Mouse (Mus musculus) heart, embryonic 14.5 days (tissue): ENCODE data around the gene Hnrnpl. TPM values are rescaled to one million over a fixed set of nuclear protein-coding genes. Genes with fewer than 3 reads are reported as not detected.

Experiments
- ATAC-seq: fragments of 200-750 bp; cut with Nextera tagmentation; 2 replicates; pipeline ENCODE4 v1.8.0; 2017; ENCODE audit warnings: low read depth, moderate TSS enrichment; ENCODE audit not compliant: insufficient number of reproducible peaks, insufficient read depth, low FRiP score
- H3K27ac ChIP-seq, 2 experiments: fragments of 200-500 bp in 1 of 2; fragments of 300-500 bp in 1 of 2; sonication (generic) in 1 of 2; replicated peaks in 1 of 2; 2 replicates each; pipeline ENCODE4 v1.5.1; 2012 to 2014; ENCODE audit warnings: low read depth in 2 of 2, low read length in 2 of 2, control low read depth in 1 of 2, mild to moderate bottlenecking in 1 of 2, mixed read lengths in 1 of 2; ENCODE audit not compliant: control insufficient read depth in 1 of 2, insufficient read depth in 1 of 2
- H3K27me3 ChIP-seq: fragments of 300-500 bp; sonication (generic); 2 replicates; pipeline ENCODE4 v1.6.1; 2014; ENCODE audit warnings: mild to moderate bottlenecking, low read length, control low read depth; ENCODE audit not compliant: control insufficient read depth, insufficient read depth
- H3K36me3 ChIP-seq: fragments of 300-500 bp; sonication (generic); 2 replicates; pipeline ENCODE4 v1.6.1; 2014; ENCODE audit warnings: mild to moderate bottlenecking, control low read depth, low read length, mixed read lengths; ENCODE audit not compliant: control insufficient read depth, insufficient read depth
- H3K4me1 ChIP-seq, 2 experiments: fragments of 200-500 bp in 1 of 2; fragments of 300-500 bp in 1 of 2; sonication (generic) in 1 of 2; 2 replicates each; pipeline ENCODE4 v1.6.1; 2012 to 2014; ENCODE audit warnings: low read length in 2 of 2, control low read depth in 1 of 2, mixed read lengths in 1 of 2; ENCODE audit not compliant: control insufficient read depth in 2 of 2, insufficient read depth in 2 of 2
- H3K4me2 ChIP-seq: fragments of 300-500 bp; sonication (generic); 2 replicates; pipeline ENCODE4 v1.6.1; 2014; ENCODE audit warnings: mild to moderate bottlenecking, low read length
- H3K4me3 ChIP-seq, 2 experiments: fragments of 200-500 bp in 1 of 2; fragments of 300-500 bp in 1 of 2; sonication (generic) in 1 of 2; 2 replicates each; pipeline ENCODE4 v1.5.1; 2012 to 2014; ENCODE audit warnings: low read length in 2 of 2, mild to moderate bottlenecking in 2 of 2, control low read depth in 1 of 2, low read depth in 1 of 2, moderate library complexity in 1 of 2; ENCODE audit not compliant: control insufficient read depth in 1 of 2, insufficient read depth in 1 of 2
- H3K9ac ChIP-seq: fragments of 300-500 bp; sonication (generic); 2 replicates; pipeline ENCODE4 v1.6.1; 2014; ENCODE audit warnings: mild to moderate bottlenecking, low read length
- H3K9me3 ChIP-seq: fragments of 300-500 bp; sonication (generic); 2 replicates; pipeline ENCODE4 v1.6.1; 2016; ENCODE audit warnings: low read length, control low read depth; ENCODE audit not compliant: control insufficient read depth
- WGBS: fragments of 180-500 bp; shearing (Covaris S2); extraction: QIAGEN DNeasy Blood & Tissue Kit; methylation state at CpG from one replicate; pipeline ENCODE4 v1.1.7; 2014; 5-methylcytosine and 5-hydroxymethylcytosine counted together
- polyA plus RNA-seq: library from polyadenylated mRNA; unstranded; fragments of >200 nt; fragmentation: Nextera tagmentation; extraction: Ambion mirVana; gene quantifications from 2 replicates; pipeline ENCODE4 v1.2.1, GENCODE M21; 2014

Gene Hnrnpl
- polyA plus RNA-seq, 1 experiment from 2014 or later = 155 TPM

DNA sequence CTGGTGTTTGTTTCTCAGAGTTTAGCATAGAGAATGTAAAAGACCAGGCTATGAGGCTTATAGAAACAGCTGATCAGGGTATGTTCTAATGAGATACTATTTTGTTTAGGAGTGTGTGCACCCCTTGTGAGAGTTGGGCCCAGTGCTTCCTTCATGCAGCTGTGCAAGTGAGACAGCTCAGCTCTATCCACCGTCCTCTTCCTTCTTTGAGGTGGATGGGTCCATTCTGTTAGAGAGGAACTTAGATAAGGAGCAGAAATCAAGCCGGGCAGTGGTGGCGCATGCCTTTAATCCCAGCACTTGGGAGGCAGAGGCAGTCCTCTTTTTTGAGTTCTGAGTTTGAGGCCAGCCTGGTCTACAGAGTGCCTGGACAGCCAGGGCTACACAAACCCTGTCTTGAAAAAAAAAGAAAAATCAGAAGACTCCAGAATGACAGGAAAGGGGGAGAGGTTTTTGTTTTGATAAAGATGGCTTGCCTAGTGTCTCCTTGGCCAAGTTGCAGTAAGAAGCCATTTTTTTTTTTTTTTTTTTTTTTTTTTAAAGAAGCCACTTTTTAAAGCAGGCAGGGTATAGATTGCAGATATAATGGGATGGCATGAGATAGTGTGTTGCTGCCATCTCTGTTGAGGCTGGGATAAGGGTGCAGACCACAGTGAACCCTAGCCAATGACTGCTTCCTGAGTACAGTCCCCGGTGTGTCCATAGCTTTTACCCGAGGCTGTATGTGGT is 6.1 kb downstream of the Hnrnpl start:
- peaks cover 17 to 67% of the 10 kb centered on the region in 2 experiments for H3K4me1 ChIP-seq

DNA sequence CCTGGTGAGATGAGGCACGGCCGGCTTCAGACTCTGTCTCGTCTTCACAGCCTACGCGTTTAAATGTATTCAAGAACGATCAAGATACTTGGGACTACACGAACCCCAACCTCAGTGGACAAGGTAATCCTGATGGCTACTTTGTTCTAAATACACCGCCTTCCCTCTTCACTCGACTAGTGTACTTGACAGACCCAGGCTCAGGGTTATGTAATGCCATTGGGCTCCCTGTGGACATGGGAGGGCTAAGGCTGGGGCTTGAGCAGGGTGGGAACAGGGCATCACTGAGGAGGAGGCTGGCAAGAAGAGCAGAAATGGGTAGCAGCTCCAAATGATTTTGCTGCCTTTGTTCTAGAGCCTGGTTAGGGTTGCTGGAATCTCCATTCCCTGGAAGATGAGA is 6.9 kb downstream of the Hnrnpl start:
- Histone ChIP-seq H3K36me3 (peaks cover 85% of the 10 kb centered on the region), H3K4me2 (no peak overlapping the region), H3K4me3 (no peak overlapping the region), H3K27me3 (no peaks in the 10 kb centered on the region), H3K9ac (no peak overlapping the region), H3K9me3 (no peaks in the 10 kb centered on the region), H3K4me1 (peaks cover 22 to 75% of the 10 kb centered on the region in 2 experiments), H3K27ac (no peak overlapping the region)
- 87% methylated on average over 9 of the region's 9 CpGs for WGBS
- ATAC-seq = no peak

More for the DNA sequence above, 6.1 kb downstream of the Hnrnpl start:
- Histone ChIP-seq H3K4me3 (no peak overlapping the region), H3K27me3 (no peaks in the 10 kb centered on the region), H3K36me3 (peaks cover 78% of the 10 kb centered on the region), H3K9me3 (no peaks in the 10 kb centered on the region), H3K9ac (no peak overlapping the region), H3K27ac (no peak overlapping the region), H3K4me2 (no peak overlapping the region)
- WGBS = 54% methylated on average over 5 of the region's 5 CpGs
- ATAC-seq = no peak

DNA sequence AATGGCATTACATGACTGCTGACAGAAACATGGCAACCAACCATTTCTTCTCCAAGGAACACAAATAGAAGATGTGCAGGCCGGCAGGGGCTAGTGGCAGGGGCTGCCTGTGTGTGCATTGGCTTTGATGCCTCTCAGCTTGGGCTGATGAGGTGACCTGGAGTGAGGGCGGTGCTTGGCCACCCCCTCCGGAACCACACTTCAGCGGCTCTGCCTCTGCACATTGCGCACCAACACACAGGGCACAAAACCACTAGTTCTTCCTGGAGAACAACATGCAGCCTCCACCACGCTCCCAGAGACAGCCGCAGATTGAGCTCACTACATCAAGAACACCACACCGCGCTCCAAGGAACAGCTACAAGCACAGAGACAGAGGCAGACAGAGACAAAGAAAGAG is 7.9 kb downstream of the Hnrnpl start:
- peaks cover 95% of the 10 kb centered on the region for H3K36me3 ChIP-seq
- H3K27me3 ChIP-seq = no peaks in the 10 kb centered on the region
- peaks cover 22 to 85% of the 10 kb centered on the region in 2 experiments for H3K4me1 ChIP-seq
- peak overlapping the region; percentile 16; the same call in 1 of the 2 replicates for H3K9ac ChIP-seq
- ATAC-seq = no peak
- 79% methylated on average over 9 of the region's 9 CpGs for WGBS
- H3K27ac ChIP-seq = no peak overlapping the region
- no peak overlapping the region for H3K4me2 ChIP-seq
- no peaks in the 10 kb centered on the region for H3K9me3 ChIP-seq
- no peak overlapping the region for H3K4me3 ChIP-seq

DNA sequence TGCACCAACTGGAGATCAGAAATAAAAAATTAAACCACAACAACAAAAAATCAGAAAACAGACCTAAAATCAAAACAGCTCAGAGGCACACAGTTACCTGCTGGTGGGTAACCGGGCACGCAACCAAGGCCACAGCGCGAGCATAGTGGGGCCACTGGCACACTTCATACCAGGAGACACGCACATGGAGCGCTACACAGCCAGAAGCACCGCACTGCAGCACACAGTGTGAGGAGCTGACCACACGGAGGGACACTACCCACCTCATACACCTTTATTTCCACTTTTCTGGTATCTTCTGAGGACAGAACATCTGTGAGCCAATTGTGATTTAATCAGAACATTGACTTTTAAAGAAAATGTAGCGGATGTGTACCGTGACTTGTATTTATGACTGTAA is 8.6 kb downstream of the Hnrnpl start:
- Histone ChIP-seq H3K4me1 (peaks cover 22 to 91% of the 10 kb centered on the region in 2 experiments), H3K27ac (no peak overlapping the region), H3K9me3 (no peaks in the 10 kb centered on the region), H3K4me2 (no peak overlapping the region), H3K27me3 (no peaks in the 10 kb centered on the region), H3K36me3 (peaks cover 100% of the 10 kb centered on the region), H3K4me3 (no peak overlapping the region), H3K9ac (peak overlapping the region; percentile 9; the same call in 1 of the 2 replicates)
- 91% methylated on average over 10 of the region's 10 CpGs for WGBS
- no peak for ATAC-seq

DNA sequence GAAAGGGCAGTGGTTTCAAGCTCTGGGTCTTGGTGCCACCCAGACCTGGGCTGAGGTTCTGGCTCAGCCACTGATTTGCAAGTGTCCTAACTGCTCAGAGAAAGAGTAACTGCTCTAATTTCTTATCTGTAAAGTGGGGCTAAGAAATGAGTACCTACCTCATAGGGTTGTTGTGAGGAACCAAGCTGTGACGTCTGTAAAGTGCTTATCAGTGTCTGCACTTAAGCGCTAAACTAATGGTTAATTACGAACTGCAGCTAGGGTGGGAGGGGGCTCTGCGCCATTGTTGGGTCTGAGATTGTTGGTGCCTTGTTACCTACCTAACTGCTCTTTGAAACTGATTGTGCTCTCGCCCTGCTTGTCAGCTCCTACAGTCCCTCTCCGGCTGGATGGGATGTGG is 9.2 kb downstream of the Hnrnpl start:
- Histone ChIP-seq H3K4me1 (peaks cover 17 to 85% of the 10 kb centered on the region in 2 experiments), H3K27ac (no peak overlapping the region), H3K9me3 (no peaks in the 10 kb centered on the region), H3K4me2 (no peak overlapping the region), H3K4me3 (no peak overlapping the region), H3K36me3 (peaks cover 100% of the 10 kb centered on the region), H3K9ac (peak overlapping the region; percentile 9), H3K27me3 (no peaks in the 10 kb centered on the region)
- no peak for ATAC-seq
- 49% methylated on average over 6 of the region's 6 CpGs for WGBS

DNA sequence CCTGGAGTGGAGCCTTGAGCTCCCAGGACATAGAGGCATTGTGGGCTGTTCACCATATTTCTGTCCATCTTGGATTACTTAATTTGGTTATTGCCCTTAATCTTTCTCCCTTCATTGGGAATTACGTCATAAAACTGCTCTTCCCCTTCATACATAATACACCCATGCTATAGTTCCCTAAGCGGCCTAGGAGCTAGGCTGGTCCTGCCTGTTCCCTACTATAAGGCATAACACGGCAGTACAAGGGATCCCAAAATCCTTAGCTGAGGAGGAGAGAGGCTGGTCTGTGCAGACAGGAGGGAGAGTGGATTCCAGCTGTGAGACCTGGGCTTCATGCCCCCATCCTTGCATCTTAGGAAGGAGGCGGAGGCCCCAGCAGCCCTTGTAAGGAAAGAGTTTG is 9.6 kb downstream of the Hnrnpl start:
- peak overlapping the region; percentile 9; the same call in 1 of the 2 replicates for H3K9ac ChIP-seq
- H3K27ac ChIP-seq = no peak overlapping the region
- 82% methylated on average over 4 of the region's 4 CpGs for WGBS

DNA sequence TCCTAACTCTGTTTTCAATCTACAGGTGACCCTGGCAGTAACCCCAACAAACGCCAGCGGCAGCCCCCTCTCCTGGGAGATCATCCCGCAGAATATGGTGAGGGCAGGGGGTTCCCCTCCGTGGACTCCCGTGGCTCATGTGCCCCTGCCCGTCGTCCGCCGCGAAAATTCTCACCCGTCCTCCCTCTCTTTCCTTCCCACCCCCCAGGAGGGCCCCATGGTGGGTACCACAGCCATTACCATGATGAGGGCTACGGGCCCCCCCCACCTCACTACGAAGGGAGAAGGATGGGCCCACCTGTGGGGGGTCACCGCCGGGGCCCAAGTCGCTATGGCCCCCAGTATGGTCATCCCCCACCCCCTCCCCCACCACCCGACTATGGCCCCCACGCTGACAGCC is 10.1 kb downstream of the Hnrnpl start:
- H3K4me3 ChIP-seq = no peak overlapping the region
- no peak overlapping the region for H3K4me2 ChIP-seq
- WGBS = 82% methylated on average over 18 of the region's 18 CpGs
- no peaks in the 10 kb centered on the region for H3K27me3 ChIP-seq
- H3K36me3 ChIP-seq = peaks cover 98% of the 10 kb centered on the region
- ATAC-seq = no peak
- no peaks in the 10 kb centered on the region for H3K9me3 ChIP-seq
- H3K27ac ChIP-seq = no peak overlapping the region
- H3K4me1 ChIP-seq = peaks cover 13 to 75% of the 10 kb centered on the region in 2 experiments; a peak in 3 of 4 replicates
- no peak overlapping the region for H3K9ac ChIP-seq

More for the DNA sequence above, 9.6 kb downstream of the Hnrnpl start:
- Histone ChIP-seq H3K27me3 (no peaks in the 10 kb centered on the region), H3K36me3 (peaks cover 100% of the 10 kb centered on the region), H3K4me2 (no peak overlapping the region), H3K4me1 (peaks cover 16 to 80% of the 10 kb centered on the region in 2 experiments; a peak in 3 of 4 replicates), H3K4me3 (no peak overlapping the region), H3K9me3 (no peaks in the 10 kb centered on the region)
- no peak for ATAC-seq
